Mouse (Mus musculus) midbrain, embryonic 13.5 days (tissue): ENCODE measurements around the gene L3mbtl3. TPM values are rescaled to one million over a fixed set of nuclear protein-coding genes. Genes with fewer than 3 reads are reported as not detected.

ENCODE experiments used
- ATAC-seq: fragments of 200-750 bp; cut with Nextera tagmentation; 2 replicates; pipeline ENCODE4 v1.8.0; 2017; ENCODE audit warnings: mild to moderate bottlenecking, moderate TSS enrichment, moderate library complexity
- H3K27ac ChIP-seq: fragments of 300-500 bp; sonication (generic); 2 replicates; pipeline ENCODE4 v1.5.1; 2015; ENCODE audit warnings: inconsistent platforms, mild to moderate bottlenecking, moderate library complexity
- H3K27me3 ChIP-seq: fragments of 300-500 bp; sonication (generic); 2 replicates; pipeline ENCODE4 v1.6.1; 2015; ENCODE audit warnings: mild to moderate bottlenecking, inconsistent platforms
- H3K36me3 ChIP-seq: fragments of 300-500 bp; sonication (generic); 2 replicates; pipeline ENCODE4 v1.6.1; 2015; ENCODE audit warnings: mild to moderate bottlenecking, inconsistent platforms
- H3K4me1 ChIP-seq: fragments of 300-500 bp; sonication (generic); replicated peaks from 2 replicates; pipeline ENCODE4 v1.6.1; 2015; ENCODE audit warnings: inconsistent platforms
- H3K4me2 ChIP-seq: fragments of 300-500 bp; sonication (generic); replicated peaks from 2 replicates; pipeline ENCODE4 v1.6.1; 2015; ENCODE audit warnings: moderate library complexity, mild to moderate bottlenecking, inconsistent platforms
- H3K4me3 ChIP-seq: fragments of 300-500 bp; sonication (generic); replicated peaks from 2 replicates; pipeline ENCODE4 v1.5.1; 2015; ENCODE audit warnings: mild to moderate bottlenecking, inconsistent platforms
- H3K9ac ChIP-seq: fragments of 300-500 bp; sonication (generic); replicated peaks from 2 replicates; pipeline ENCODE4 v1.6.1; 2015; ENCODE audit warnings: mild to moderate bottlenecking, inconsistent platforms
- H3K9me3 ChIP-seq: fragments of 300-500 bp; sonication (generic); 2 replicates; pipeline ENCODE4 v1.6.1; 2016; ENCODE audit warnings: mild to moderate bottlenecking, inconsistent platforms
- WGBS: fragments of 180-500 bp; shearing (Covaris S2); methylation state at CpG from one replicate; pipeline ENCODE4 v1.1.7; 2015; 5-methylcytosine and 5-hydroxymethylcytosine counted together
- polyA plus RNA-seq: library from polyadenylated mRNA; unstranded; fragments of >200 nt; fragmentation: Nextera tagmentation; extraction: Ambion mirVana; gene quantifications from 2 replicates; pipeline ENCODE4 v1.2.1, GENCODE M21; 2015

The L3mbtl3 gene
- polyA plus RNA-seq, 1 experiment from 2014 or later: 25.5 TPM

DNA sequence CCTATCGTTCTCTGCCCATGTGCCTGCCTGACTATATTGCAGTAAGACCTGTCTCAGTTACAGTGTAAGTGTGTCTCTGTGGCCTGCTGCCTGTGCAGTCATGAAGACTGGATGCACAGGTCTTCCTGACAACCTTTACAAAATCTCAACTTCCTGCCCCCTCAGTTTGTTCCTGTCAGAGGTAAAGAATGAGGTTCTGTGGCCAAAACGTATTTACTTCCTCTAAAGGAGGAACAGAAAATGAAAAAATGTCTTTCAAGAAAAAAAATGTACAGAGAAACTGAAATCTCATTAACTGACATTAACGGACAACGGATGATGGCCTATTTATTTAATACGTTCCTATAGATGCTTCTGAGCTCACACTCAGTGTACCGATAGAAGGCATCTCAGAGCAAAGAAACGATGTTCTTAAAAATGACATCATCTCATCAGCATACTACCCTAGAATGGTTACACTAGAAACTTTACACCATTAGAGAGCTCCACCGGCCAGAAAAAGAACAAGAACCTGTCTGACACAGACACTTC lies 11.4 kb downstream of the L3mbtl3 start:
- Histone ChIP-seq H3K9me3 (no peaks in the 10 kb centered on the region), H3K4me1 (peaks cover 14% of the 10 kb centered on the region), H3K27ac (no peak overlapping the region), H3K27me3 (no peaks in the 10 kb centered on the region), H3K36me3 (peaks cover 11% of the 10 kb centered on the region), H3K9ac (no peak overlapping the region), H3K4me2 (no peak overlapping the region), H3K4me3 (no peak overlapping the region)
- WGBS: 76% methylated on average over 8 of the region's 8 CpGs
- peak; percentile 58; the same call in 1 of the 2 replicates for ATAC-seq

DNA sequence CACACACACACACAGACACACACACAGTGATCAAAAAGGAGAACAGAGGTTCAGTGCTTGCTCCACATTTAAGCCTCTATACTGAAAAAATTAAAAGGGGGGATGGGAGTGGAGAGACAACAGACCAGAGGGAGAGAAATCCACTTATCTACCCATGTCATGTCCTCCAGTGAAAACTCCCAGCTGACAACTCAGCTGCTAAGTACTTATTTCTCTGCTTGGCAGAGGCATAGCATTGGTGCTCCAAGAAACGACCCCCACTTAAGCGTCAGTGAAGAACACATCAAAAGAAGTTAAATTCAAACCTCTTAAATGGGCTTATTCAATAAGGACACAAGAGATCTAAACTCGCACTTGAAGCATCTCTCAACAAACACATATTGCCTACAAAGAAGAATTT lies 12.2 kb downstream of the L3mbtl3 start:
- peak; percentile 70 for ATAC-seq

DNA sequence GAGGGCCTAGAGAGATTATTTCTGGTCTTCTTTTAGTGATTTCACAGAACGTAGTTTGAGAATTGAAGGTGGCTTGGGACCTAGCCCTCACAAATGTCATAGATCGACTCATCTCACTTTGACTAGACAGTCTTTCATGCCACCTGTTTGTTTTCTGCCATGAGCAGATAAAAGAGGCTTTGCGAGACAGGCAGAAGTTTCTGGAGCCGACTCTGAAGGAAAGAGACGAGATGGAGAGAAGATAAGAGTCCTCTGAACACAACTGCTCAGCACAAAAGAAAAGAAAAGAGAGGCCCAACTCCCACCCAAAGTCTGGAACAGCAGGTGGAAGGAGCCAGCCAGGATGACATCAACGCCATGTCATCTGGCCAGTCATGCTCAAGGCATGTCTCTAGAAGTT lies 17.0 kb downstream of the L3mbtl3 start:
- Histone ChIP-seq H3K27me3 (no peaks in the 10 kb centered on the region), H3K9ac (no peak overlapping the region), H3K36me3 (no peaks in the 10 kb centered on the region), H3K4me1 (peaks cover 5% of the 10 kb centered on the region), H3K9me3 (peaks cover 4% of the 10 kb centered on the region; the same call in 1 of the 2 replicates), H3K27ac (no peak overlapping the region), H3K4me2 (no peak overlapping the region), H3K4me3 (no peak overlapping the region)
- 94% methylated on average over 6 of the region's 6 CpGs for WGBS
- no peak for ATAC-seq

More for the DNA sequence above, 12.2 kb downstream of the L3mbtl3 start:
- peaks cover 14% of the 10 kb centered on the region for H3K4me1 ChIP-seq
- no peak overlapping the region for H3K9ac ChIP-seq
- peaks cover 7% of the 10 kb centered on the region; the same call in 1 of the 2 replicates for H3K36me3 ChIP-seq
- H3K9me3 ChIP-seq: no peaks in the 10 kb centered on the region
- H3K4me3 ChIP-seq: no peak overlapping the region
- 18% methylated on average over 3 of the region's 3 CpGs for WGBS
- no peak overlapping the region for H3K27ac ChIP-seq
- no peaks in the 10 kb centered on the region for H3K27me3 ChIP-seq
- no peak overlapping the region for H3K4me2 ChIP-seq

DNA sequence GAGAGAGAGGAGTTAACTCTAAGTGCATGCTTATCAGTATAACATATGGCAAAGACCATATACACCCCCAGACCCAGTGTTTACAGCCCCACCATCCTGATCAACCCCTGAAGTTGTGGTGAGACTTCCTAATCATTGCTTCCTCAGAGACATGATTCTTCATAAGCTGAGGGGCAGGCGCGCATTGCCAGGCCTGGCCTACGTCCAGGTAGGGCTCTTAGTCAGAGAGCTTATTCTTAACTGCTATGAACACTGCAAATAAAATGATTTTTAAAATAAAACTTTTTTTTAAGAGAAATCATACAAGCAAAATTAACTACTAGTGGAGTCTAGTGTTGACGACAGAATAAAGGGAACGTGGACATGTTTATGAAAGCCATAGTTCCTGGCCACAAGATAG lies 17.5 kb downstream of the L3mbtl3 start:
- WGBS: 97% methylated on average over 5 of the region's 5 CpGs
- H3K4me3 ChIP-seq: no peak overlapping the region
- H3K4me2 ChIP-seq: no peak overlapping the region

DNA sequence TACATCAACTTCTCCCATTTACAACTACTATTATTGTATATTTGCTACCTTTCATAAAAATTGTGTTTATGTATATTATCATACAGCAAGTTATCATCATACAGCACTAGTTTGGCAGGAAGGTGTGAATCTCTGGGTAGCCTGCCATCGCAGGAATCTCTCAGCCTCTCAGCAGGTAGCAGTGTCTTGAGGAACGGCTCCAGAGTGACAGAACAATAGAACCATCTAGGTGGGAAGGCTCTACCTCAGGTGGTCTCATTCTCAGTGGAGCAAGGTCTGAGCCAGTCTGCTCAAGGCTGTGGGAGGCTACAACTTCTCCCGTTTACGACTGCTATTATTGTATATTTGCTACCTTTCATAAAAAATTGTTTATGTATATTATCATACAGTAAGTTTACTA lies 22.0 kb downstream of the L3mbtl3 start:
- Histone ChIP-seq H3K4me1 (no peaks in the 10 kb centered on the region), H3K4me2 (no peak overlapping the region), H3K36me3 (peaks cover 18% of the 10 kb centered on the region), H3K27me3 (no peaks in the 10 kb centered on the region), H3K9ac (no peak overlapping the region), H3K4me3 (no peak overlapping the region), H3K27ac (no peak overlapping the region), H3K9me3 (peaks cover 4% of the 10 kb centered on the region; the same call in 1 of the 2 replicates)
- WGBS: 50% methylated on average over 4 of the region's 4 CpGs
- no peak for ATAC-seq

More for the DNA sequence above, 17.5 kb downstream of the L3mbtl3 start:
- Histone ChIP-seq H3K27ac (no peak overlapping the region), H3K9me3 (peaks cover 4% of the 10 kb centered on the region; the same call in 1 of the 2 replicates), H3K27me3 (no peaks in the 10 kb centered on the region), H3K4me1 (no peaks in the 10 kb centered on the region), H3K9ac (no peak overlapping the region), H3K36me3 (no peaks in the 10 kb centered on the region)
- ATAC-seq: no peak

DNA sequence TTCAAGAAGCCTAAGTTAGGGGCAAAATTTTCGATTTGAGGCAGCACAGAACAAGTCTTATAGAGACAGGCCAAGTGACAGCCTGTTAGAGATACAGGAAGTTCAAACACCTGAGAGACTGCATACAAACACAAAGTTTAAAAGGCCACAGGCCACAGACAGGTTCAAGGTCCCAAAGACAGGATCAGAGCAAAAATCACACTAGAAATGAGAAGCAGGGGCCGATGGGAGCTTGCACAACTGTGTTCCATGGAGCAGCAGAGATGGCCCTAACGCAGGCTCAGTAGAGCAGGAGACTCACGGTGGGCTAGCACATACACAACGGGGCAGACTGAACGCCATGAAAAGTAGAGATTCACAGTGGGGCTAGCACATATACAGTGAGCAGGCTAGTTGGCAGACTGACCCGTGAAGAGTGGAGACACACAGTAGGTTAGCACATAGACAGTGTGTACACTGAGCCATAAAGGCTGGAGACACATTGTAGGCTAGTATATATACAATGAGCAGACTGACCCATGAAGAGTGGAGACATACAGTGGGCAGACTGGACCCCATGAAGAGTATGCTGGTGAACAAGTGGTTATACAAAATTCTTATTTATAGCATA lies 24.5 kb downstream of the L3mbtl3 start:
- Histone ChIP-seq H3K27me3 (no peaks in the 10 kb centered on the region), H3K9ac (no peak overlapping the region), H3K27ac (no peak overlapping the region), H3K4me2 (no peak overlapping the region), H3K4me3 (no peak overlapping the region), H3K36me3 (peaks cover 20% of the 10 kb centered on the region), H3K4me1 (peaks cover 3% of the 10 kb centered on the region), H3K9me3 (peaks cover 4% of the 10 kb centered on the region; the same call in 1 of the 2 replicates)
- WGBS: 94% methylated on average over 7 of the region's 7 CpGs
- no peak for ATAC-seq

DNA sequence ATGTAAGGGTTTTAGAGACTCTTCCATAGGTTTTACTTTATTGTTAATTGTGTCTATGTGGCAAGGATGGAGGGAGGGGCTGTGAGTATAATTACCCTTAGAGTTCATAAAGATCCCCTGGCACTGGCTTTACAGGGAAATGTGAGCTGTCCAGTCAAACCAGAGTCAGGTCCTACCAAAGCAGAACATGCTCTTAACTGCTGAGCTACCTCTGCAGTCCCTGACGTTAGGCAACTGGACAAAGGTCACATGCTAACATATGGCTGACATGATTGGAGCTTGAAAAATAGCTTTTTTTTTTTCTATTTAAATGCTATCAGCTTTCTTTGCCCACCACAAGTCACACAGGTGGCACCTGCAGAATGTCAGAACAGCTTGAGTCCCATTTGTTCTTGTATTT lies 25.6 kb downstream of the L3mbtl3 start:
- Histone ChIP-seq H3K4me2 (no peak overlapping the region), H3K36me3 (peaks cover 20% of the 10 kb centered on the region), H3K27me3 (no peaks in the 10 kb centered on the region), H3K4me1 (peaks cover 3% of the 10 kb centered on the region), H3K9ac (no peak overlapping the region), H3K27ac (no peak overlapping the region), H3K4me3 (no peak overlapping the region), H3K9me3 (no peaks in the 10 kb centered on the region)
- ATAC-seq: no peak
- 77% methylated on average over 1 of the region's 1 CpGs for WGBS

DNA sequence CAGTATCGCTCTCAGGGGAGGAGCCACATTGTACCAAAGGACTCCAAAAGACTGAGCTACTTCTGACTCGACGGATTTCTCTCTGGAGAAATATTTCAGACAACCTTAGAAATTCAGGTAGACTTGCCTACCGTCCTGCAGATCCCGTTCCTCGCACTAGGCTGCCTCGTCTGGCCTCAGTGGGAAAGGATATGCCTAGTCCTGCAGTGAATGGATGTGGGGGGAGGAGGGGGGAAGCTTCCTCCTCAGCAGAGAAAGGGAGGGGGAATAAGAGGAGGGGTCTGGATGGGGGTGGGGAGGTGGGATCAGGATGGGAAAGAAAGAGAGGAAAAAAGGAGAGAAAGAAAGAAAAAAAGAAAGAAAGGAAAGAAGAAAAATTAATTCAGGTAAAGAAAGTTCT lies 28.2 kb downstream of the L3mbtl3 start:
- ATAC-seq: 0 out of 2 replicates have a peak, but pooled peaks have one; percentile 50
- WGBS: 27% methylated on average over 7 of the region's 7 CpGs
- Histone ChIP-seq H3K9me3 (no peaks in the 10 kb centered on the region), H3K9ac (no peak overlapping the region), H3K36me3 (peaks cover 35% of the 10 kb centered on the region), H3K4me1 (peaks cover 3% of the 10 kb centered on the region), H3K27ac (no peak overlapping the region), H3K27me3 (no peaks in the 10 kb centered on the region), H3K4me2 (no peak overlapping the region), H3K4me3 (no peak overlapping the region)

DNA sequence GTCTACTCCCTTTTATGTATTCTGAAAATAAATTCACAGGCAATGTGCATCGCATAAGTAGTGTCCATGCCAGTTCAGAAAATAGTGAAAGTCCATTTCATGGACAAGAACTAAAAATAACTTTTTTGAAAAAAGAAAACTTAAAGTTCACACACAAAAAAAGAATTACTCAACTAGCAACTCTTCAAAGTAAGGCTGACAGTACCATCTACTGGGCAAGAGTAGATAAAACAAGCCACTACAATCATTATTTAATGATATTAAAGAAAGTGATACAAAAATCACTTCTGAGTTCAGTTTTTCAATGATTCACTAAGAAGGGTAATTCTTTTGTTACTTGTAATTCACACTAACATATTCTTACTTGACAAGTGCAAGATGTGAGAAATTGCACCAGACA lies 29.9 kb downstream of the L3mbtl3 start:
- ATAC-seq: no peak
- no peak overlapping the region for H3K4me2 ChIP-seq
- H3K27me3 ChIP-seq: no peaks in the 10 kb centered on the region
- H3K4me3 ChIP-seq: no peak overlapping the region
- no peaks in the 10 kb centered on the region for H3K9me3 ChIP-seq
- H3K36me3 ChIP-seq: peaks cover 37% of the 10 kb centered on the region
- H3K27ac ChIP-seq: no peak overlapping the region
- H3K9ac ChIP-seq: no peak overlapping the region
- 94% methylated on average over 1 of the region's 1 CpGs for WGBS
- H3K4me1 ChIP-seq: peaks cover 3% of the 10 kb centered on the region

DNA sequence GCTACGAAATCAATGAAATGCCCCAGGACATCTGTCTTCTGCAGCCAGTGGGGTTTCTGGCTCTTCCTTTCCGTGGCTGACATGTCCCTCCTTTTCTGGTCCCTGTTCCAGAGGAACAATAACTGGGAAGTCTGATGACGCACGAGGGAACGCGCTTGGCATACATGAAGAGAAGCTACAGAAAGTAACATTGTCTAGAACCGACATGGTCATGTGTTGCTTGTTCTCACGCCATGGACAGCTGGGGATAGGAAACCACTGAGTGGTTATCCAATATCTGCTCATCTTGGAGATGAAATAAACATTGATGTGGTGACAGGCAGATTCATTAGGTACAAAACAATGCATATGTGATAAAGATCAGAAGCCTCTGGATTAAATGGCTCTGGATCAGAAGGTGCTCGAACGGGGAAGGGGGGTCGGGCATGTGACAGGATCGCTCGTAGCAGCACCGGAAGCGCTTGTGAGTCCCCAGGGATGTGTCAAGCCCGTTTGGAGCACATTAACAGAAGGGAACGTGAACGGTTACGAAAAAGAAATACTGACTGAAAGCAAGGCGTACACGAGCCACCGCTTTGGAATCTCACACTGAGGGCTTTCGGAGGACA lies 37.8 kb downstream of the L3mbtl3 start:
- peaks cover 62% of the 10 kb centered on the region for H3K36me3 ChIP-seq

DNA sequence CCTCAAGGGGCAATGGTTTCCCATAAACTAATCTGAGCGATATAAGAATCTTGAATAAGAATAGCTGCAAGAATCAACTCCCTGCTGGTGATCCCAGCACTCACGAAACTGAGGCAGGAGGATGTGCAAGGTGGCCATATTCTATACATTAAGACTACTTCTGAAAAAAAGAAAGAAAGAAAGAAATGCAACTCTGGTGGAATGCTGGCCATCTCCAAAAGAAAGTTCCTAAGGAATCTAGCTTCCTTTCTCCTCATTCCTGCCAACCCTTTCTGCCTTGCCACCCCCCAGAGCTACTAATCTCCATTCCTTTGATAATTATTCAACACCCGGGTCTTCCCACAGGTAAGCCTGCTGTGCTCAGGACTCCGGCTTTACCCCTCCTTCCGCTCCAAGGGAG lies 41.8 kb downstream of the L3mbtl3 start:
- H3K9me3 ChIP-seq: no peaks in the 10 kb centered on the region
- WGBS: 29% methylated on average over 5 of the region's 5 CpGs
- H3K9ac ChIP-seq: no peak overlapping the region
- peaks cover 37% of the 10 kb centered on the region for H3K36me3 ChIP-seq
- no peak overlapping the region for H3K4me2 ChIP-seq
- 0 out of 2 replicates have a peak, but pooled peaks cover 10% of the 10 kb centered on the region for H3K4me1 ChIP-seq
- H3K4me3 ChIP-seq: no peak overlapping the region
- no peak overlapping the region for H3K27ac ChIP-seq
- ATAC-seq: no peak
- no peaks in the 10 kb centered on the region for H3K27me3 ChIP-seq

More for the DNA sequence above, 37.8 kb downstream of the L3mbtl3 start:
- H3K9me3 ChIP-seq: no peaks in the 10 kb centered on the region
- H3K4me2 ChIP-seq: no peak overlapping the region
- no peaks in the 10 kb centered on the region for H3K27me3 ChIP-seq
- 83% methylated on average over 23 of the region's 23 CpGs for WGBS
- H3K9ac ChIP-seq: no peak overlapping the region
- no peak overlapping the region for H3K27ac ChIP-seq
- H3K4me1 ChIP-seq: 0 out of 2 replicates have a peak, but pooled peaks cover under 1% of the 10 kb centered on the region
- ATAC-seq: no peak
- H3K4me3 ChIP-seq: no peak overlapping the region

DNA sequence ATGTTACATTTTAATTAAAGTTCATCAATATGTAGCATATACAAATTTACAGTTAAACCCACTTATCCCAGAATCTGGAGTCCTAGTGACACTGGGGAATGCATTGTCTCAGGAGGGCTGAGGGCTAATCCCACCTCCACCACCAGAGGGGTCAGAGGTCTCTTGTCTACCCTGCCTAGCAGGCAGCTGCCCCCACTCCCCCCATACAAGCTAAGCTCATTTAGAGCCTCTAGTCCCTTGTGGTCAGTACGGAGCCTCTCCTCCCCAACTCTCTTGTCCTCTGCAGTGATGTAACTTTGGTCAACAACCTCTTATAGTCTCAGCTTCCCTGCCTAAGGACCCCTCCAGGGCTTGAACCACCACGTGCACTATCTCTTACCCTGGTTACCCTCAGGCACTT lies 43.0 kb downstream of the L3mbtl3 start:
- Histone ChIP-seq H3K27me3 (no peaks in the 10 kb centered on the region), H3K4me3 (no peak overlapping the region), H3K36me3 (peaks cover 25% of the 10 kb centered on the region), H3K4me1 (peaks cover 20% of the 10 kb centered on the region), H3K27ac (no peak overlapping the region), H3K4me2 (no peak overlapping the region), H3K9me3 (no peaks in the 10 kb centered on the region), H3K9ac (no peak overlapping the region)
- peak; percentile 18; the same call in 1 of the 2 replicates for ATAC-seq
- WGBS: 8% methylated on average over 2 of the region's 2 CpGs
